Mouse (Mus musculus): ENCODE measurements around the gene Pgghg.

DNA sequence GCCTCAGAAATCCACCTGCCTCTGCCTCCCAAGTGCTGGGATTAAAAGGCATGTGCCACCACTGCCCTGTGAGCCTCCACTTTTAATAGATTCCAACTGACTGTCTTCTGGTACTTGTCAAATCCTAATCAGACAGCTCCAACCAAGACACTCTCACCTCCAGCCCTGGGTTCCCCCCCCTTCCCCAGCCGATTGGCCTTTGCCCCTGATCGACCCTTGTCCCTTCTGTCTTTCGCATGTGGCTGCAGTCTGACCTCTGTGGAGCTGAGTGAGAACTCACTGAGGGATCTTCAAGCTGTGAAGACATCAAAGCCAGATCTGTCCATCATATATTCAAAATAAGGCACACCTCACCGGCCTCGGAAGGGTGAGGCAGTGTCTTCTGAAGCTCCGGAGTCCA lies 14.0 kb upstream of the Pgghg start:
- no peak for TF ChIP-seq CTCF (conservative IDR thresholded peaks at IDR 0.05 in 1 of 2, IDR thresholded peaks at IDR 0.05 in 1 of 2; ENCODE audit: low read depth in 2 of 2, low read length in 2 of 2)
- no peak for TF ChIP-seq POLR2A (IDR thresholded peaks at IDR 0.05; ENCODE audit: low read depth, low read length)
- no peak for TF ChIP-seq TCF12 (IDR thresholded peaks at IDR 0.05; ENCODE audit: low read depth, low read length)
